Mouse (Mus musculus): ENCODE results near the gene Capns2.

- TF ChIP-seq CTCF (IDR thresholded peaks at IDR 0.05) (no peak), POLR2A (IDR thresholded peaks at IDR 0.05; ENCODE audit: insufficient read depth, low read depth, low read length) (no peak), EP300 (IDR thresholded peaks at IDR 0.05; ENCODE audit: insufficient read depth, low read depth, low read length) (no peak)
These were observed 4.6 kb upstream of the Capns2 start for GRCm38 (mm10) chr8:92896611-92897010.

Measured in heart, adult 2 months (tissue).